Mouse (Mus musculus) kidney, adult 2 months (tissue): ENCODE data around the gene Gnb1.

Experiments used
- CTCF ChIP-seq: fragments of 200-500 bp; conservative IDR thresholded peaks from 2 replicates; pipeline ENCODE4 v1.5.1; 2011; ENCODE audit warnings: low read depth, mild to moderate bottlenecking, control low read depth, low read length, moderate library complexity, mixed read lengths; ENCODE audit not compliant: insufficient read depth, insufficient read length
- POLR2A ChIP-seq: fragments of 200-500 bp; IDR thresholded peaks from one replicate; pipeline ENCODE4 v1.6.1; 2011; ENCODE audit warnings: low read depth, low read length, control low read depth

- no peak for TF ChIP-seq CTCF
- no peak for TF ChIP-seq POLR2A
Observed at GRCm38 (mm10) chr4:155568632-155569370, 77.6 kb downstream of the Gnb1 start.
